Mouse (Mus musculus): ENCODE measurements around the gene Gm9747.

GRCm38 (mm10) chr1:82272231-82272630 is 39.3 kb downstream of the Gm9747 start:
- TF ChIP-seq POLR2A (IDR thresholded peaks at IDR 0.05; ENCODE audit: extremely low read depth, insufficient read depth, low read length) (no peak), CTCF (IDR thresholded peaks at IDR 0.05; ENCODE audit: low read depth, low read length) (no peak)
